Mouse (Mus musculus) heart, postnatal 10 days (tissue): ENCODE results near the gene Eml1. TPM values are rescaled to one million over a fixed set of nuclear protein-coding genes. Genes with fewer than 3 reads are reported as not detected.

Experiments
- DNase-seq, 2 experiments: peaks; one replicate each; pipeline ENCODE4 v3.0.0; 2021
- intact Hi-C: fragments of 180-260 bp; cut with DNase I; formaldehyde crosslinking; loops from one replicate; pipeline ENCODE4 v1.15.1; 2025
- total RNA-seq, 2 experiments: library from RNA; stranded (reverse); gene quantifications; 2 replicates each; pipeline ENCODE4 v1.2.3; 2021

Gene Eml1
- 10 to 100 TPM; 82.1 to 94.6 TPM for total RNA-seq

- intact Hi-C loops = loop anchor here (1.0 kb wide), 1 partner anchor 51 kb away; no protein-coding TSS in a partner anchor
- peak; percentile 79 to 86 for DNase-seq
These were observed at the start of gene Eml1 for GRCm38 (mm10) chr12:108370596-108371428. Eml1 (plus strand) TSS chr12:108370957.

GRCm38 (mm10) chr12:108326401-108326800 is 44.4 kb upstream of the Eml1 start:
- intact Hi-C loops = no loop called here
- no peak for DNase-seq

- intact Hi-C loops = no loop called here
- peak in 1 of 2 experiments; percentile 59 for DNase-seq
These were observed 42.8 kb upstream of the Eml1 start for GRCm38 (mm10) chr12:108327889-108328491.

GRCm38 (mm10) chr12:108333056-108333455 is 37.7 kb upstream of the Eml1 start:
- intact Hi-C loops = loop anchor here (2.0 kb wide), 1 partner anchor 162 kb away; no protein-coding TSS in a partner anchor

GRCm38 (mm10) chr12:108333481-108333882 is 37.3 kb upstream of the Eml1 start:
- intact Hi-C loops = loop anchor here (2.0 kb wide), 1 partner anchor 161 kb away; no protein-coding TSS in a partner anchor
- DNase-seq = no peak

More at GRCm38 (mm10) chr12:108333056-108333455, 37.7 kb upstream of the Eml1 start:
- DNase-seq = peak; percentile 93 to 94

- intact Hi-C loops = loop anchor here (2.0 kb wide), 1 partner anchor 161 kb away; no protein-coding TSS in a partner anchor
- DNase-seq = peak; percentile 100
These were observed 36.8 kb upstream of the Eml1 start, which contains the start of gene Cyp46a1 for GRCm38 (mm10) chr12:108333895-108334445. Cyp46a1 (plus strand) TSS chr12:108334381.

- DNase-seq = no peak
- intact Hi-C loops = no loop called here
These were observed 36.2 kb upstream of the Eml1 start for GRCm38 (mm10) chr12:108334529-108334928.

GRCm38 (mm10) chr12:108338572-108339190 is 32.1 kb upstream of the Eml1 start:
- intact Hi-C loops = no loop called here
- peak; percentile 28 to 61 for DNase-seq

- DNase-seq = no peak
- intact Hi-C loops = no loop called here
These were observed 22.6 kb upstream of the Eml1 start for GRCm38 (mm10) chr12:108348151-108348550.

- DNase-seq = peak in 1 of 2 experiments; percentile 59
- intact Hi-C loops = no loop called here
These were observed 21.7 kb upstream of the Eml1 start for GRCm38 (mm10) chr12:108349026-108349425.

GRCm38 (mm10) chr12:108350931-108351330 is 19.8 kb upstream of the Eml1 start:
- intact Hi-C loops = no loop called here
- no peak for DNase-seq

- intact Hi-C loops = no loop called here
- no peak for DNase-seq
These were observed 18.2 kb upstream of the Eml1 start for GRCm38 (mm10) chr12:108352371-108353136.

GRCm38 (mm10) chr12:108354284-108354683 is 16.5 kb upstream of the Eml1 start:
- no peak for DNase-seq

GRCm38 (mm10) chr12:108355271-108355670 is 15.5 kb upstream of the Eml1 start:
- DNase-seq = no peak
- intact Hi-C loops = no loop called here

More at GRCm38 (mm10) chr12:108354284-108354683, 16.5 kb upstream of the Eml1 start:
- intact Hi-C loops = no loop called here

GRCm38 (mm10) chr12:108355986-108356385 is 14.8 kb upstream of the Eml1 start:
- no peak for DNase-seq
- intact Hi-C loops = no loop called here

GRCm38 (mm10) chr12:108363796-108364195 is 7.0 kb upstream of the Eml1 start:
- intact Hi-C loops = loop anchor here (1.0 kb wide), 2 partner anchors 124 to 131 kb away; no protein-coding TSS in a partner anchor
- DNase-seq = peak; percentile 90 to 91

- peak; percentile 84 to 88 for DNase-seq
- intact Hi-C loops = no loop called here
These were observed 5.4 kb upstream of the Eml1 start for GRCm38 (mm10) chr12:108365340-108365739.

GRCm38 (mm10) chr12:108365868-108366267 is 4.9 kb upstream of the Eml1 start:
- DNase-seq = no peak
- intact Hi-C loops = loop anchor here (1.0 kb wide), 1 partner anchor 56 kb away; no protein-coding TSS in a partner anchor

GRCm38 (mm10) chr12:108367909-108368308 is 2.8 kb upstream of the Eml1 start:
- intact Hi-C loops = no loop called here

GRCm38 (mm10) chr12:108368921-108369320 is 1.8 kb upstream of the Eml1 start:
- intact Hi-C loops = no loop called here

More at GRCm38 (mm10) chr12:108367909-108368308, 2.8 kb upstream of the Eml1 start:
- DNase-seq = peak in 1 of 2 experiments; percentile 38

More at GRCm38 (mm10) chr12:108368921-108369320, 1.8 kb upstream of the Eml1 start:
- no peak for DNase-seq
